Mouse (Mus musculus): ENCODE results near the gene Igf1r.

DNA sequence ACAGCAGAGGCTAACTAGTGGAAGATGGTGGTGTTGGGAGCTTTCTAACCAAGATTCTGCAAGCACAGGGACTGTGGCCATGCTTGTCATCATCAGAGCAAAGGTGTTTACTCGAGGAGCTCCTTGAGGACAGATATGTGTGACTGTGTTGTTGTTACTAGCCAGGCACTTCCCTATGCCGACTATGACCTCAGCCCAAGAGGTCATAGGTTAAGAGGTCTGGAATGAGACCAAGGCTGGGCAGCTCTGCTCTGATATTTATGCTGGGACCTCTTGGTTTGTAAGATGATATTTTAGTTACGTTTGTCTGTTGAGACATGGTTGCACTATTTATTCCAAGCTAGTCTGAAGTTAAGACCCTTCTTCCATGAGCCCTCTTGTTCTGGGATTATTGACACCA, 169.8 kb downstream of the Igf1r start:
- TF ChIP-seq CTCF (IDR thresholded peaks at IDR 0.05; ENCODE audit: insufficient read depth, low read length) (no peak), POLR2A (IDR thresholded peaks at IDR 0.05; ENCODE audit: borderline replicate concordance, extremely low read depth, low read depth, low read length) (no peak)

Data from lung, adult 2 months (tissue).